Mouse (Mus musculus) hindlimb bud, embryonic 11.5 days (tissue): ENCODE measurements at regions not wholly inside any gene's neighbourhood (a gene's known extent, or its start where the extent isn't known, plus 50 kb on each side); places are given as distances from the start of the nearest gene placed in this dataset.

ENCODE experiments used
- DNase-seq: peaks from one replicate; pipeline ENCODE4 v3.0.0-alpha.2; 2012; ENCODE audit warnings: low read depth, low spot score; ENCODE audit errors: extremely low spot score

GRCm38 (mm10) chr2:27812946-27813345 lies 73.3 kb upstream of the Col5a1 start:
- DNase-seq, result no peak

- no peak for DNase-seq
Measured at GRCm38 (mm10) chr2:27813370-27813769, 72.9 kb upstream of the Col5a1 start.

DNA sequence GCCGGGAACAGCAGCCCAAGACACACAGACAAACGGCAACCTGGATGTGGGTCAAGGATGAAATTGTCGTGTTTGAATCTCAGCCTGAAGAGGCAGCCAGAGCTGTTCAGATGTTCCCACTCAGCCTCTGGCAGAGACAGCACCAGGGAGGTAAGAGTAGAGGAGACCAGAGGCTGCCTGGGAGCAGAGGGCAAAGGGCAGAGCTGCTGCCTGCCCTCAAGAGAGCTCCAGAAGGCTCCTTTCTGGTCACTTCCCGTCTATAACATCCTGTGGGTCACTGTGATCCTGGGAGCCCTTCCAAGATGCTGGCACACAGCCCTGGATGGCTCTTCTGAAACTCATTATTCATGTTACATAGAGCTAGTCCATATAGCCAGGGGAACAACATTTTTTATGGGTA lies 67.6 kb upstream of the Col5a1 start:
- no peak for DNase-seq

DNA sequence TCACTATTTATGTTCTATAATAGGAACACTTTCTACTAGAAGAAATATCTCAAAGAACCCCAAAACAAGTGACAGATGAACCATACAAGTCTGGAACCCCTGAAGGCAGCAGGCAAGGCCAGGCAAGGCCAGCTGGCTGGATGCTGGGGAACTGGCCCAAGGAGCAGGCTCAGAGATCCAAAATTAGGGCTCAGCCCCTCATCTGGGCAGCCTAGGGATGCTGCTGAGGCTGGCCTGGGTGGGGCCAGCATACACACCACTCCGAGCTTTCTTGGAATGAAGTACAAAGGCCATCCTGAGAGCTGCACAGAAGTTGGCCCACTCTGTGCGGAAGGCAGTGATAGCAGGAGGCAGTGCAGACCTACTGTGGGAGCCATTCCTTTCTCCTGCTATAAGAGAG lies 59.4 kb upstream of the Col5a1 start:
- no peak for DNase-seq

GRCm38 (mm10) chr2:27827582-27827981 lies 58.6 kb upstream of the Col5a1 start:
- no peak for DNase-seq

GRCm38 (mm10) chr2:27828237-27828636 lies 58.0 kb upstream of the Col5a1 start:
- no peak for DNase-seq

DNA sequence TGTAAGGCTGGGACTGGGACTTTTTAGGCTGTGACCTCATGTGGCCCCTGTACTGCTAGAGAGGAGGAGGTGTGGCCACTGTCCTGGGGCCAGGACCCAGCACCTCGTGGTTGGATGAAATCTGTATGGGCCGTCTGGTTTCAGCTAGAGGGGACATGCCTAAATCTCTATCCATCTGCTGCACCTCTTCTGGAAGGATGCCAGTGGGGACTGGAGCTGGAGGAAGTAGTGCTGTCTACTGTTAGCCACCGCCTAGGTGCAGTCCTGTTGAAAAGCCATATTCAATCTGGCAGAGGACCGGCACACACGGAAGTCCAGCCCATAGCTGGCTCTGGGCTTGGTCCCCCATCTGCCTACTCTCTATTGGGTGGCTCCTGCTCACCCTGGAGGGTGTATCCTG lies 56.7 kb upstream of the Col5a1 start:
- DNase-seq, result no peak

GRCm38 (mm10) chr2:27834971-27835370 lies 51.3 kb upstream of the Col5a1 start:
- DNase-seq, result no peak

- peak; percentile 6 for DNase-seq
Measured at GRCm38 (mm10) chr2:27835758-27836460, 50.3 kb upstream of the Col5a1 start.
